Mouse (Mus musculus) CH12.LX (cell line): ENCODE results near the gene Grin1.

Source experiments
- CHD2 ChIP-seq: IDR thresholded peaks from 2 replicates; pipeline ENCODE4 v1.6.1; 2011; ENCODE audit warnings: low read length, improper control_type of control experiment
- CTCF ChIP-seq, 2 experiments: IDR thresholded peaks in 1 of 2; conservative IDR thresholded peaks in 1 of 2; 2 replicates each; pipeline ENCODE4 v1.5.1; 2011 to 2012; ENCODE audit warnings: low read depth in 2 of 2, low read length in 2 of 2, improper control_type of control experiment in 1 of 2, inconsistent platforms in 1 of 2, mild to moderate bottlenecking in 1 of 2, moderate library complexity in 1 of 2
- EP300 ChIP-seq: IDR thresholded peaks from 2 replicates; pipeline ENCODE4 v1.6.1; 2011; ENCODE audit warnings: low read length, improper control_type of control experiment
- IRF4 ChIP-seq: IDR thresholded peaks from 2 replicates; pipeline ENCODE4 v1.6.1; 2014; ENCODE audit warnings: low read depth, mild to moderate bottlenecking, inconsistent platforms, low read length, improper control_type of control experiment
- JUND ChIP-seq: conservative IDR thresholded peaks from 2 replicates; pipeline ENCODE4 v1.6.1; 2011; ENCODE audit warnings: low read depth, low read length, improper control_type of control experiment
- MEF2A ChIP-seq: IDR thresholded peaks from 2 replicates; pipeline ENCODE4 v1.6.1; 2014; ENCODE audit warnings: low read depth, mild to moderate bottlenecking, inconsistent platforms, low read length, improper control_type of control experiment, borderline replicate concordance
- MXI1 ChIP-seq: IDR thresholded peaks from 2 replicates; pipeline ENCODE4 v1.6.1; 2011; ENCODE audit warnings: mild to moderate bottlenecking, low read depth, low read length, improper control_type of control experiment
- POLR2A ChIP-seq: IDR thresholded peaks from 2 replicates; pipeline ENCODE4 v1.6.1; 2011; ENCODE audit warnings: low read depth, mild to moderate bottlenecking, improper control_type of control experiment, low read length
- RCOR1 ChIP-seq: conservative IDR thresholded peaks from 2 replicates; pipeline ENCODE4 v1.6.1; 2012; ENCODE audit warnings: low read depth, mild to moderate bottlenecking, inconsistent platforms, low read length, improper control_type of control experiment
- TCF12 ChIP-seq: IDR thresholded peaks from 2 replicates; pipeline ENCODE4 v1.6.1; 2014; ENCODE audit warnings: low read depth, mild to moderate bottlenecking, inconsistent platforms, low read length, improper control_type of control experiment
- USF1 ChIP-seq: IDR thresholded peaks from 2 replicates; pipeline ENCODE4 v1.6.1; 2014; ENCODE audit warnings: low read depth, mild to moderate bottlenecking, inconsistent platforms, low read length, improper control_type of control experiment
- ZNF384 ChIP-seq: IDR thresholded peaks from 2 replicates; pipeline ENCODE4 v1.6.1; 2012; ENCODE audit warnings: low read depth, low read length, improper control_type of control experiment, inconsistent platforms

GRCm38 (mm10) chr2:25267241-25267640, 51.7 kb downstream of the Grin1 start:
- TF ChIP-seq POLR2A (no peak), CTCF (conservative IDR thresholded peaks at IDR 0.05 in 1 of 2, IDR thresholded peaks at IDR 0.05 in 1 of 2; ENCODE audit: low read depth in 2 of 2, low read length in 2 of 2) (no peak; a peak in 1 of 4 replicates), USF1 (no peak), JUND (no peak), MEF2A (no peak), IRF4 (no peak), EP300 (no peak), RCOR1 (no peak), MXI1 (no peak), TCF12 (no peak), CHD2 (no peak), ZNF384 (no peak)
